Mouse (Mus musculus): Measurements from ENCODE around the gene Tgm2.

The Tgm2 gene

DNA sequence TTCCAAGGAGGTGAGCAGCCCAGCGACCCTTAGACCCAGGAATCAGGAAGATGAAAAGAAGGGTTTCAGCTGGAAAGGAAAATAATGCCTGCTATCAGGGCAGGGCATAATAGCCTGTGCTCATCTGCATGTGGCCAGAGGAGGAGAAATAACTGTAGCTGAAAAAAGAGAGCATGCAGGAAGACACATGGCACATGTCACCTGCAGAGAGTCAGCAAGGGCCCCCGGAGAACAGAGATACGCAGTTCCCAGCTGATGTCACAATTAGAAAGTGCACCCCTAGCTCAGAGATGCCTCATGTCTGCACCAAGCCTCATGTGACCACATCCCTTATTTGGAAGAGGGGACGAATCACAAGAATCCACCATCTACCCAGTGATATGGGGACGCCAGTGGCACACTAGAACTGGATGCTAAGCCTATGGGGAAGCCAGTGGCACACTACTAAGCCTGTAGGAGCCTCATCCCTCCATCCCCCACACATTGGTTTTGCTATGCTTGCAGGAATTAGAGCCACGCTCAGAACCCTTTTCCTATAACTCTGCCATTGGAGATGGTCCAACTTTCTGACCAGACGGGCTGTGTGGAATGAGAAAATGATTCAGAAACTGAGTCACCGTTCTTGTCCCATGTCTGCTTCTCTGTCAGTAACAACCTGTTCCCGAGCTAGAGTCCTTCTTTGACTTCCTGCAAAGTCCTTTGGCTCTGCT is 21.4 kb upstream of the Tgm2 start:
- DNase-seq (ENCODE audit: low spot score): no peak

DNA sequence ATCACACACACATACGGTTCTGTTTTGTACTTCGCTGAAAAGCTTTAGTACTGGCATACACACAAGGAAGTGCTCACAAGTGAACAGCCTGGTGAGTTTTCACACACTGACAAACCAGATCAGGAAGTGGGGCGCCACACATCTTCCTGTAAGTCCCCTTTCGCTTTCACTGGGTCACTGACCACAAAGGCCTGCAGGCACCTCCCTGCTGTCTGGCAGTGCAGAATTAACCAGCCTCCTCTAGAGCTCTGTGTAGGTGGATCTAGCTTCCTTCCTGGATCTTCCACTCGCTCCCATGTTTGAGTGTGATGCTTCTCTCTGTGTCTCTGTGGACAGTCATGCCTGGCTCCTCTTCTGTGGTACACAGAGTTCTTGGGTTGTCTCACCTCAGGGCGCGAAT is 20.4 kb upstream of the Tgm2 start:
- no peak for DNase-seq (ENCODE audit: low spot score)

DNA sequence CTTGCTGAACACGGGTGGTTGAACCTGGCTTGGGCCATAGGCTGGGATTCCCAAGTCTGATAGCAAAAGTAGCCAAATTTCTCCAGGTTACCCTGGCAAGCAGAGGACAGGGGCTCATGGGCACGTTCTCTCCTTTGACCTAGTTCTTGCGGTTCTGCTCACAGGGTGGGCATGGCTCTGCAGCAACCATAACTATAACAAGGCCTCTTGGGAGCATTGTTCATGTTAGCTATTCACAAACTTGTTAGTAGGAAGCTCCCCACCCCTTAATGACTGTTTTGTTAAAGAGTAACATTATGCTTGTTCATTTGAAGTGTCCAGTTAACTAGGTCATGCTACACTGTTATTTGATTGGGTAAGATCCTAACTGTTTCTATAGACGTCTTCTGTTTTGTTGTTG is 19.5 kb upstream of the Tgm2 start:
- DNase-seq (ENCODE audit: low spot score): no peak

- DNase-seq (ENCODE audit: low spot score): no peak
Measured at GRCm38 (mm10) chr2:158163034-158163433, 16.8 kb upstream of the Tgm2 start.

DNA sequence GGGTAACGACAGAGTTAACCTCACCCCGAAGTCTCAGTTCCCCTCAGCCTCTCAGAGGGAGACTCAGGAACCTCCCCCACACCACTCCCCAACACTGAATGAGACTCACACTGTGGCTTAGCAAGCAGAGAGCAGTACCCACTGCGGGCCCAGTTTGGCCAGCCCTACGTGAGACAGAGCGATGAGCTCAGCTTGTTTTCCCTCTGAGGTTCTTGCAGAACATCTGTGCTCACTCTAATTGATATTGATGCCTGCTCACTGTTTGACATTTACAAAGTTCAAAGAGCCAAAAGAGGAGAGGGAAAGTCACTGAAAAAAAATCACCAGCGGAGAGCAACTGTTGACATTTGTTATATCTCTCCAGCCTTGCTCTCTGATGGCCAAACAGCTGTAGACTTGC is 15.5 kb upstream of the Tgm2 start:
- no peak for DNase-seq (ENCODE audit: low spot score)

- no peak for DNase-seq (ENCODE audit: low spot score)
Measured at GRCm38 (mm10) chr2:158159376-158160235, 13.4 kb upstream of the Tgm2 start.

DNA sequence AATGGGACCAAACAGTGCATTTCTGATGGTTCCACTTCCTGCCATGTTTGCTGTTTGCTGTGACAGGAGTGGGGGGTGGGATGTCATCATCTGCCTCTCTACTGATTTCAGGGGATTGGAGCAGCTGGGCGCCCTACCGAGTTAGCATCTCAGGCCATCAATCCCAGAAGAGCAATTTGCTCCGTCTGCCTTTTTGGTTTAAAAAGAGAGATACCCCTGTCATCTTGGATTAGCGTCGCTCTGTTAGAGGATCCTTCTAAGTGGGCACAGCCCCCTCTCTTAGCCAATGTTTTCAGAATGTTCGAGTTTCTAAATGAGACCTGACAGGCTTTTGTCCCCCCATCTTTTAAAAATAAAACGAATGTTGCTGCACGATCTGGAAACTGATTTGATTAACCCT is 11.4 kb upstream of the Tgm2 start:
- DNase-seq (ENCODE audit: low spot score): peak; percentile 67

DNA sequence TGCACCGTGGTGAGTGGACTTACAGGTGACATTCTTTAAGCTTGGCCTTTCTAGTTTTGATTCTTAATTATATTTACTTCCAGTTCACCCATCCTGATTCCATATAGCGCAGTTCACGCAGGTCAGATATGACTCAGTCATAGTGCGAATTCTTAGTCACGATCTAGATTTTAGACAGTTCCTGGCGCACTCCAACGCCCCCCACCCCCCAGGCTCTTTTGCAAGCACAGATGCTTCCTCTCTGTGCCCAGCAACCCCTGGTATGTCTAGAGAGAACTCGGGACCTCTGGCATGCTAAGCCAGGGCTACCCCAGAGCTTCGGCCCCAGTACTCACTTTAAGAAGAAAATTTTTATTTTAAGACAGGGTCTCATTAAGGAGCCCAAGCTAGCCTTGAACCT is 10.3 kb upstream of the Tgm2 start:
- DNase-seq (ENCODE audit: low spot score): no peak

DNA sequence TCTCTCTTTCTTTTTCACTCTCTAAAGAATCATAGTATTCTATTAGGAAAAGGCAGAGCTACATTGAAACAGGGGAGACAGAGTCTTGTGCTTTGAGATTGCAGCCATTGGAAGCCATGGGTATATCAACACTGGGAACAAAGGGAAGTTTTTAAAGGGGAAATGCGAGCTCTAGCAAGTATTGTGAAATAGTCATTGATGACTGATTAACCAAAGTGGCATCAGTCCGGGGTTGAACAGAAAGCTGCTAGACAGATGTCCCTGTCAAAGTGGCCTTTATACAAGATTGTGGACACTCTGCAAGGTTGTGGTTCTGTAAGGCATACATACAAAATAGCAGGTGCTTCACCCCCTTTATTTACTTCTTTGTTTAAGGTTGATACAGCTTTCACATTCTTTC is 9.4 kb upstream of the Tgm2 start:
- no peak for DNase-seq (ENCODE audit: low spot score)

GRCm38 (mm10) chr2:158155101-158155500 is 8.9 kb upstream of the Tgm2 start:
- DNase-seq (ENCODE audit: low spot score): no peak

GRCm38 (mm10) chr2:158154641-158155040 is 8.4 kb upstream of the Tgm2 start:
- no peak for DNase-seq (ENCODE audit: low spot score)

- DNase-seq (ENCODE audit: low spot score): no peak
Measured at GRCm38 (mm10) chr2:158153728-158154343, 7.6 kb upstream of the Tgm2 start.

GRCm38 (mm10) chr2:158152685-158153309 is 6.6 kb upstream of the Tgm2 start:
- DNase-seq (ENCODE audit: low spot score): peak; percentile 57

DNA sequence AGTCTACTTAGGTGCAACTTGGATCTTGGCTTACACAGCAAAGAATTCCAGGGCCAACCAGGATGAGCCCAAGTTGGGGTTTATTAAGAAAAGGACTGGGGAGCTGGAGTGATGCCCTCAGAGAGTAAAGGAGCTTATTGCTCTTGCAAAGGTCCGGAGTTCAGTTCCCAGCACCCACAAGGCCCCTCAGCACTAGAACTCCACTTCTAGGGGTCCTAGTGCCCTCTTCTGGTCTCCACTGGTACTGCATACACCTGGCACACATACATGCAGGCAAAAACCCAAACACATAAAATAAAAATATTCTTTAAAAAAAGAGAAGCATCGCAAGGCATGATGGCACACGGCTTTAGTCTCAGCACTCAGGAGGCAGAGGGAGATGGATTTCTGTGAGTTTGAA is 4.8 kb upstream of the Tgm2 start:
- DNase-seq (ENCODE audit: low spot score): no peak

DNA sequence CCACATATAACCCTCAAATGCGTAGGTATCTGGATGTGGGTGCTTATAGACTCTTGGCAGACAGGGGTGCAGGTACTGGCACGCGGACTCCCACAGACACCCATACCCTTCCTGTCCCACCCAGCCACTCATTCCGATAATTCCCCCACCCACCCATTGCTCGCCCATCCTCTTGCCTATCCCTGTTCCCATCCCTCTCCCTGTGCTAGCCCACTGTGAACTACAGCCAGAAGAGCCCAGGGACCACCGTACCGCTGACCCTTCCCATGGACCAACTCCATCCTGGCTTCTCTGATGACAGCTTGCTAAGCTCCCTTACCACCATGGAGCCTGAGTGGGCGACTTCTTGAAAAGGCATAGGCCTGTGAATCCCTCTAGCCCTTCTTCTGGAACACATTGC is 735 bp upstream of the Tgm2 start:
- no peak for DNase-seq (ENCODE audit: low spot score)

DNA sequence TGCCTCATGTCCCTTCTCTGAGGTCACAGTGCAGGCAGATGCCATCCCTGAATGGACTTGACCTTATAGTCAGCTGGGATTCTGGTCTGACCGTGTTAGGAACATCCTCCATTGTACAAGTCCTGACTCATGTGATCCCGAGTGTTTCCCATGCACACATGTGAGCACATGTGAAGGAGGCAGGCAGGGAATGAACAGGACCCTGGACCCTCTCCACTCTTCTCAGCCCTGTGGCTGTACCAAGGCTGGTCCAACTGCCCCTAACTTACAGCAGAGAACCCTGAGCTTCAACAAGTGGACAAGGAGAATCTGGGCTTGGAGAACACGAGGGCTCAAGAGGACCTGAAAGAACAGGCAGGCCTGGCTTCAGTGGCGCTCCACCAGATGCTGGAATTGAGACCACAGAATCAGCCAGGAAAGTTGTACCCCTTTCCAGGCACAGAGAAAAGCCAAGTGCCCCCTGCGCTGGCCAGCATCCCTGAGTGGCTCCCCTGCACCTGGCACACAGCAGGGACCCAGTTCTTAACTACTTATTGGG is 639 bp downstream of the Tgm2 start:
- DNase-seq (ENCODE audit: low spot score): no peak

DNA sequence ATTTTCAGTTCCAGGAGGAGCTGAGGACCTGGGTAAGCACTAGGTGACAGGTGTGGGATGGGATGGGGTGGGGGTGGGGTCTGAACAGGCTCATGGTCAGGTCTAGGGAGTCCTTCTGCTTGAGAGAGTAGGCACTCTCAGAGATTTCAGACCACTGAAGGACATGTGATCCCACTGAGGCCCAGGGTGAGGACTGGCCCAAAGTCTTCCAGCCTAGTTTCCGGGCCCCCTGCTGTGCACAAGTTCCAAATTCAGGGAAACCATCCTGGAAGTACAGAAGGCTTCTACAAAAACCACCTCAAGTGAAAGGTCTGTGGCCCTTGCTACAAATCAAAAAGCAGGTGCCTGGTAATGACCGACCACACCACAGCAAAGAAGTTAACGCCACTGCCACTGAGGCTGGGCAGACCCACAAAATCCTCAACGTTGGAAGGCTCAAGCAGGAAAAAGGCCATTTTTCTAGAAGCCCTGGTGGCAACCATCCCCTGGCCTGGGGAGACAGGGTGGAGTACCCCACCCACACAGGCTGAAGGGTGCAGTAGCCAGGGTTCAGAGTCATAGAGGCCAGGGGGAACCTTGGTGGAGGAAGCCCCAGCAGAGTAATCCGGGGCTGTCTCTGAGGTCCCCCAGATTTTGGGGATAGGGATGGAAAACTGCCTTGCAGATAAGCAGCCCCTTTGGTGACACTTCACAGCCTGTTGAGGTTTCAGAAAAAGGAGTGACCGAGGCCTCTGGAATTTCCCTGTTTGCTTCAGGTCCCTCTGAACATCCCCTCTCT is 1.3 kb downstream of the Tgm2 start:
- DNase-seq (ENCODE audit: low spot score): no peak

- DNase-seq (ENCODE audit: low spot score): no peak
Measured at GRCm38 (mm10) chr2:158144263-158144662, 2.0 kb downstream of the Tgm2 start.

DNA sequence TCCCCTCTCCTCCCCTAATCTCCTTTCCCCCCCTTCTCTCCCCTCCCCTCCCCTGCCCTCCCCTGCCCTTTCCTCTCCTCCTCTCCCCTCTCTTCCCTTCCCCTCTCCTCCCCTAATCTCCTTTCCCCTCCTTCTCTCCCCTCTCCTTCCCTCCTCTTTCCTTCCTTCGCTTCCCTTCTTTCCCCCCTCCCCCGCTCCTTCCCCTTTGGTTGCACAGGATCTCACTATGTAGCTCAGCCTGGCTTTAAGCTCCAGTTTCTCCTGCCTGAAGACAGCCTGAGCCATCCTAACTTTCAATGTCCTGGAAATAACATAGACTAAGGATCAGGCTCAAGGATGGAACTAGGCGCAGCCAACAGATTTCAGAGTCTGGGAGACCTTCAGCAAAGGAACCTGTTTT is 2.4 kb downstream of the Tgm2 start:
- no peak for DNase-seq (ENCODE audit: low spot score)

DNA sequence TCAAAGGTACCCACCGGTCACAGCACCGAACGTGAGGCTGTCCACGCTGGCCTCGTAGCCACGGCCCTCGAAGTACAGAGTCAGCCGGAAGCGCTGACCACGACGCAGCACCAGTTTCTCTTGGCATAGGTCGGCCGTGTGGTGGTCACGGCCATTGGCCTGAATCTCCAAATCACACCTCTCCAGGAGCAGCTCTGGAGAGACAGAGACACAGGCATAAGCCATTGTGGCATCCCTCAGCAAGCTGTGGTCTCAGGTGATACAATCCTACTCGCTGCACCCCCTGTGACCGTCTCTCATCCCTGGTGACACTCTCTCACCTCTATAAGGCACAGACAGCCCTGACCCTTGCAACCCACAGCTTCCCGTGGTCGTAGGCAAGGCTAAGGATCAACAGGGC is 3.3 kb downstream of the Tgm2 start:
- no peak for DNase-seq (ENCODE audit: low spot score)

DNA sequence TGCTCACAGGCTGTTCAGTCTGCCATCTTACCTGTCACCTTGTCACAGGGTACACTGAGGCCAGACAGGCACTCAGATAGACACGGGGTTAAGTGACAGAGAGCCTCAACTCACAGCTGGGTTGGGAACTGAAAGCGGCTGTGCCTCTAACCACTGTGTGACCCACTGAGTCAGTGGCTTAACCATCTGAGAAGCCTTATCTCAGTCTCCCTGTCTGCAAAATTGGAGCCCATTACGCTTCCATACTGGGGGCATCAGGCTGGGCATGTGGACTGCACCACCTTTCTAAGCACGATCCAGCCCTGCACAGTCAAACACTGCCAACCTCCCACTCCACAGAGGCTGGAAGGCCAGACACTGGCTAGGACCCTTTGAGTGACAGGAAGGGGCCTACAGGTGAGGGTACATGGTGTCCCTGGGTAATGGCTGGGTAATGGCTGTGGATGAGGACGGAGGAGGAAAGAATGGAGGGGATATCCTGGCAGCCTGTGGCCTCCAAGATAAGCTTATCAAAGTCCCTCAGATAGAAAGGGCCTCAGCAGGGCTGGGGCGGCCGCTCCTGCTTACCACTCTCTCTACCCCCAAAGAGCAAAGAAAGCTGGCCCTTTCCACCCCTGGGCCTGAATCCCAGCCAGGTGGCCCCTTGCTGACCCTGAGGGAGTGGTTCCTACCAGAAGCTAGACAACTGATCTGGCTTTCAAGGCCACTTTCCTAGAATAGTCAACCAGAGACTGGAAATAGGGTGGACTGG is 4.4 kb downstream of the Tgm2 start:
- DNase-seq (ENCODE audit: low spot score): no peak
